Mouse (Mus musculus): ENCODE data around the gene Ephb1. TPM values are rescaled to one million over a fixed set of nuclear protein-coding genes. Genes with fewer than 3 reads are reported as not detected.

Gene Ephb1
- polyA plus RNA-seq, 1 experiment from 2014 or later: 1.4 TPM

GRCm38 (mm10) chr9:102345474-102345873 lies 9.0 kb downstream of the Ephb1 start:
- Histone ChIP-seq H3K4me3 (ENCODE audit: low read length) (no peak overlapping the region), H3K4me2 (ENCODE audit: low read depth, low read length) (no peak overlapping the region), H3K36me3 (ENCODE audit: control insufficient read depth, insufficient read depth, low read length) (no peaks in the 10 kb centered on the region), H3K9ac (ENCODE audit: low read length) (no peak overlapping the region), H3K9me3 (ENCODE audit: control insufficient read depth, low read length) (no peaks in the 10 kb centered on the region), H3K4me1 (replicated peaks; ENCODE audit: control insufficient read depth, insufficient read depth, low read length) (no peaks in the 10 kb centered on the region), H3K27me3 (ENCODE audit: control insufficient read depth, insufficient read depth, low read depth, low read length) (peaks cover 5% of the 10 kb centered on the region), H3K27ac (ENCODE audit: low read length) (no peak overlapping the region)
- ATAC-seq (ENCODE audit: low read depth): no peak
- WGBS: 45% methylated on average over 6 of the region's 6 CpGs

GRCm38 (mm10) chr9:102345047-102345446 lies 9.4 kb downstream of the Ephb1 start:
- Histone ChIP-seq H3K9me3 (ENCODE audit: control insufficient read depth, low read length) (no peaks in the 10 kb centered on the region), H3K36me3 (ENCODE audit: control insufficient read depth, insufficient read depth, low read length) (no peaks in the 10 kb centered on the region), H3K4me2 (ENCODE audit: low read depth, low read length) (no peak overlapping the region), H3K27ac (ENCODE audit: low read length) (no peak overlapping the region), H3K9ac (ENCODE audit: low read length) (no peak overlapping the region), H3K4me3 (ENCODE audit: low read length) (no peak overlapping the region), H3K4me1 (replicated peaks; ENCODE audit: control insufficient read depth, insufficient read depth, low read length) (no peaks in the 10 kb centered on the region), H3K27me3 (ENCODE audit: control insufficient read depth, insufficient read depth, low read depth, low read length) (peaks cover 4% of the 10 kb centered on the region)
- WGBS: 68% methylated on average over 9 of the region's 9 CpGs
- no peak for ATAC-seq (ENCODE audit: low read depth)

- H3K9me3 ChIP-seq (ENCODE audit: control insufficient read depth, low read length): no peaks in the 10 kb centered on the region
- no peak for ATAC-seq (ENCODE audit: low read depth)
- no peak overlapping the region for H3K4me3 ChIP-seq (ENCODE audit: low read length)
- peaks cover 4% of the 10 kb centered on the region for H3K27me3 ChIP-seq (ENCODE audit: control insufficient read depth, insufficient read depth, low read depth, low read length)
- H3K4me2 ChIP-seq (ENCODE audit: low read depth, low read length): no peak overlapping the region
- H3K9ac ChIP-seq (ENCODE audit: low read length): no peak overlapping the region
- no peak overlapping the region for H3K27ac ChIP-seq (ENCODE audit: low read length)
- WGBS: 72% methylated on average over 10 of the region's 10 CpGs
- H3K36me3 ChIP-seq (ENCODE audit: control insufficient read depth, insufficient read depth, low read length): no peaks in the 10 kb centered on the region
- no peaks in the 10 kb centered on the region for H3K4me1 ChIP-seq (replicated peaks; ENCODE audit: control insufficient read depth, insufficient read depth, low read length)
Observed at GRCm38 (mm10) chr9:102344086-102344930, 10.2 kb downstream of the Ephb1 start.

GRCm38 (mm10) chr9:102343061-102343460 lies 11.4 kb downstream of the Ephb1 start:
- peaks cover 4% of the 10 kb centered on the region for H3K27me3 ChIP-seq (ENCODE audit: control insufficient read depth, insufficient read depth, low read depth, low read length)
- no peaks in the 10 kb centered on the region for H3K9me3 ChIP-seq (ENCODE audit: control insufficient read depth, low read length)
- H3K36me3 ChIP-seq (ENCODE audit: control insufficient read depth, insufficient read depth, low read length): no peaks in the 10 kb centered on the region
- ATAC-seq (ENCODE audit: low read depth): no peak
- H3K9ac ChIP-seq (ENCODE audit: low read length): no peak overlapping the region
- no peak overlapping the region for H3K27ac ChIP-seq (ENCODE audit: low read length)
- H3K4me1 ChIP-seq (replicated peaks; ENCODE audit: control insufficient read depth, insufficient read depth, low read length): no peaks in the 10 kb centered on the region
- no peak overlapping the region for H3K4me3 ChIP-seq (ENCODE audit: low read length)
- WGBS: 87% methylated on average over 9 of the region's 9 CpGs
- H3K4me2 ChIP-seq (ENCODE audit: low read depth, low read length): no peak overlapping the region

GRCm38 (mm10) chr9:102342026-102342425 lies 12.5 kb downstream of the Ephb1 start:
- Histone ChIP-seq H3K9ac (ENCODE audit: low read length) (no peak overlapping the region), H3K36me3 (ENCODE audit: control insufficient read depth, insufficient read depth, low read length) (no peaks in the 10 kb centered on the region), H3K4me3 (ENCODE audit: low read length) (no peak overlapping the region), H3K27ac (ENCODE audit: low read length) (no peak overlapping the region), H3K4me2 (ENCODE audit: low read depth, low read length) (no peak overlapping the region), H3K27me3 (ENCODE audit: control insufficient read depth, insufficient read depth, low read depth, low read length) (no peaks in the 10 kb centered on the region; the same call in 1 of the 2 replicates), H3K4me1 (replicated peaks; ENCODE audit: control insufficient read depth, insufficient read depth, low read length) (no peaks in the 10 kb centered on the region), H3K9me3 (ENCODE audit: control insufficient read depth, low read length) (no peaks in the 10 kb centered on the region)
- 51% methylated on average over 3 of the region's 3 CpGs for WGBS
- no peak for ATAC-seq (ENCODE audit: low read depth)

GRCm38 (mm10) chr9:102340768-102341167 lies 13.7 kb downstream of the Ephb1 start:
- Histone ChIP-seq H3K9ac (ENCODE audit: low read length) (no peak overlapping the region), H3K36me3 (ENCODE audit: control insufficient read depth, insufficient read depth, low read length) (no peaks in the 10 kb centered on the region), H3K4me3 (ENCODE audit: low read length) (no peak overlapping the region), H3K4me1 (replicated peaks; ENCODE audit: control insufficient read depth, insufficient read depth, low read length) (no peaks in the 10 kb centered on the region), H3K27ac (ENCODE audit: low read length) (no peak overlapping the region), H3K9me3 (ENCODE audit: control insufficient read depth, low read length) (no peaks in the 10 kb centered on the region), H3K4me2 (ENCODE audit: low read depth, low read length) (no peak overlapping the region), H3K27me3 (ENCODE audit: control insufficient read depth, insufficient read depth, low read depth, low read length) (no peaks in the 10 kb centered on the region)
- no peak for ATAC-seq (ENCODE audit: low read depth)
- 74% methylated on average over 19 of the region's 19 CpGs for WGBS

- no peak overlapping the region for H3K27ac ChIP-seq (ENCODE audit: low read length)
- no peaks in the 10 kb centered on the region for H3K9me3 ChIP-seq (ENCODE audit: control insufficient read depth, low read length)
- no peaks in the 10 kb centered on the region for H3K27me3 ChIP-seq (ENCODE audit: control insufficient read depth, insufficient read depth, low read depth, low read length)
- no peak overlapping the region for H3K4me3 ChIP-seq (ENCODE audit: low read length)
- WGBS: 51% methylated on average over 11 of the region's 11 CpGs
- no peaks in the 10 kb centered on the region for H3K36me3 ChIP-seq (ENCODE audit: control insufficient read depth, insufficient read depth, low read length)
- ATAC-seq (ENCODE audit: low read depth): no peak
- H3K4me2 ChIP-seq (ENCODE audit: low read depth, low read length): no peak overlapping the region
- no peaks in the 10 kb centered on the region for H3K4me1 ChIP-seq (replicated peaks; ENCODE audit: control insufficient read depth, insufficient read depth, low read length)
- H3K9ac ChIP-seq (ENCODE audit: low read length): no peak overlapping the region
Observed at GRCm38 (mm10) chr9:102335571-102336282, 18.8 kb downstream of the Ephb1 start.

- no peak overlapping the region for H3K4me2 ChIP-seq (ENCODE audit: low read depth, low read length)
- no peaks in the 10 kb centered on the region for H3K27me3 ChIP-seq (ENCODE audit: control insufficient read depth, insufficient read depth, low read depth, low read length)
- H3K9ac ChIP-seq (ENCODE audit: low read length): no peak overlapping the region
- H3K4me1 ChIP-seq (replicated peaks; ENCODE audit: control insufficient read depth, insufficient read depth, low read length): no peaks in the 10 kb centered on the region
- no peak overlapping the region for H3K4me3 ChIP-seq (ENCODE audit: low read length)
- H3K36me3 ChIP-seq (ENCODE audit: control insufficient read depth, insufficient read depth, low read length): no peaks in the 10 kb centered on the region
- no peaks in the 10 kb centered on the region for H3K9me3 ChIP-seq (ENCODE audit: control insufficient read depth, low read length)
- no peak overlapping the region for H3K27ac ChIP-seq (ENCODE audit: low read length)
- WGBS: 93% methylated on average over 16 of the region's 16 CpGs
- ATAC-seq (ENCODE audit: low read depth): no peak
Observed at GRCm38 (mm10) chr9:102330266-102331060, 24.0 kb downstream of the Ephb1 start.

- Histone ChIP-seq H3K9me3 (ENCODE audit: control insufficient read depth, low read length) (no peaks in the 10 kb centered on the region), H3K27me3 (ENCODE audit: control insufficient read depth, insufficient read depth, low read depth, low read length) (no peaks in the 10 kb centered on the region), H3K4me3 (ENCODE audit: low read length) (no peak overlapping the region), H3K9ac (ENCODE audit: low read length) (no peak overlapping the region), H3K36me3 (ENCODE audit: control insufficient read depth, insufficient read depth, low read length) (no peaks in the 10 kb centered on the region), H3K4me1 (replicated peaks; ENCODE audit: control insufficient read depth, insufficient read depth, low read length) (no peaks in the 10 kb centered on the region), H3K27ac (ENCODE audit: low read length) (no peak overlapping the region), H3K4me2 (ENCODE audit: low read depth, low read length) (no peak overlapping the region)
- WGBS: 75% methylated on average over 4 of the region's 4 CpGs
- ATAC-seq (ENCODE audit: low read depth): no peak
Observed at GRCm38 (mm10) chr9:102327625-102328150, 26.8 kb downstream of the Ephb1 start.
